Mouse (Mus musculus) heart, postnatal 10 days (tissue): ENCODE results near the gene Barhl2. TPM values are rescaled to one million over a fixed set of nuclear protein-coding genes. Genes with fewer than 3 reads are reported as not detected.

ENCODE experiments used
- DNase-seq, 2 experiments: peaks; one replicate each; pipeline ENCODE4 v3.0.0; 2021
- intact Hi-C: fragments of 180-260 bp; cut with DNase I; formaldehyde crosslinking; loops from one replicate; pipeline ENCODE4 v1.15.1; 2025
- total RNA-seq, 2 experiments: library from RNA; stranded (reverse); gene quantifications; 2 replicates each; pipeline ENCODE4 v1.2.3; 2021

The Barhl2 gene
- total RNA-seq, 2 experiments from 2014 or later = not detected

DNA sequence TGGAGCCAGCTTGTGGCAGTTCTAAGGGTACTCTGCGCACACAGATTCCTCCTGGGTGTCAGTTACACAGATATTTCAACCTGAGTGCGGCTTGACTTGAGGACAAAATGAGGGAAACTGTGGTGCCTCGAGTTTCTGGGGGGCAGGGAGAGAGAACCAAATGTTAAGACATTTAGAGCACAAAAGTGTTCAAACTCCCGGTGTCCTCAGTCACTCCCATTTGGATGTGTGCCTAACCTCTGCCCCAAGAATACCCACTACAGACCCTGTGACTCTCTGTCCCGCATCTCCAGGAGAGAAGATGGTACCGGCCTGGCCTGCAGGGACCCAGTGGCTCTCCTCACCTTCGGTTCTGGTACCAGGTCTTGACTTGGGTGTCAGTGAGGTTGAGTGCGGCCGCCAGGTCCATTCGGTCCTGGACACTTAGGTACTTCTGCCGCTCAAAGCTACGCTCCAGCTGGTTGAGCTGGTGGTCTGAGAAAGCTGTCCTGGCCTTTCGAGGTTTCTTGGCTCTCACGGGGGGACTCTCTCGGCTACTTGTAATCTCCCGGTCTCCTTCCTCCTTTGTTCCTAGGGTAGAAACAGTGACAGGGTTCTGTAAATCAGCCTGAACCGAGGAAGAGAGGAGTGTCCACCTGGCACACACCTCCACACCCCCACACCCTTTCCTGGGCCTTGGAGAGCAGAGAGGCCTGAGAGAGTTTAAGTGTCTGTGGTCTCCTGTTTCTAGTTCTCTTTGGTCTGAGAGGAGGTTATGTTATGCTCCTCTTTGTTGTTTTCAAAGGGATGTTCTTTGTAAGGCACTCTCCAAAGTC lies 2.7 kb downstream of the Barhl2 start:
- DNase-seq = no peak
- intact Hi-C loops = no loop called here

DNA sequence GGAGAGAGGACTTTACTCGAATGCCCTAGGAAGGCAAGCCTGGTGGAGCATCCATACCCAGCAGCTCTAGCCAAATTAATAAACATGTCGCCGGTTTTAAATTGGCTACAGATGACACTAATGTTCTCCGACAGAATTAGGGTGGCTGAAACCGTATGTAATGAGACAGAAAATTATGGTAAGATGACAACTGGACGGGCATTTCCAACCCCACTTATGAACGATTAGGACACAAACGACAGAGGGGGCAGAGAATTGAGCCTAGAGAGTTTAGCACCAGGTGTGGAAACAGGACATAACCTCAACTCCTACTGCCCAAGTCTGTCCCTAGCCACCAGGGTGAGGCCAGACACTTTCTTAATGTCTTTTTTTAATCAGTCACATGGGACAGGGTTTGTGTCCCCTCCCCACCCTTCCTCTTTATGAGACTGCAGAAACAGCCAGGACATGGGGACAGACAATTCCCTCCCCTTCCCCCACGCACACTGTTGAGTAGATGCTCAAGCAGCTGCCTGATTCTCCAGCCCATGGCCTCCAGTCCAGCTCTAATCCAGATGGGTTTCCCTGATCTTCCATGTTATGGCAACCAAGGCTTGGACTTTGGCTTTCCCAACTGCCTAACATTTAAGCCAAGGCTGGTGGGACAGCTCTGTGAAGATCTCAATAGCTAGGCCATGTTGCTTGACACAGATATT lies 3.4 kb downstream of the Barhl2 start:
- intact Hi-C loops = no loop called here
- no peak for DNase-seq

DNA sequence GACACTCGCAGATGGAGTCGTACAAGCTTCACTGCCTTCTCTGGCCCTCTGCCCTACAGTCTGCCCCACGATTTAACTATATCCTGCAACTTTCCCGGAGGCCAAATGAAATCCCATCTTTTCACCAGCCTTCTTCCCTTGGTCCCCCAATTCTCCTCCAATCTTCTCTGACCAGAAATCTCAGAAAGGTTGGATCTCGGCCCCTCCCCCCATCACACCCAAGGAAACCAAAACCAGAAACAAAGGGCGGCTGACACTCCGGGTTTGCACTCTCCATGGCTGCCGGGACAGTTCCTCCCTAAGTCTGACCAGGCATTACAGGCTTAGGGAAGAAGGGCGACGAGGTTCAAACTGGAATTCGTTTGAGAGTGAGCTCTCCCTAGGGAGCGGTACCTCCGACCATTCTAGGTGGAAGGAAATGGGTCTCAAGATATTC lies 4.1 kb downstream of the Barhl2 start:
- no peak for DNase-seq
- intact Hi-C loops = no loop called here

DNA sequence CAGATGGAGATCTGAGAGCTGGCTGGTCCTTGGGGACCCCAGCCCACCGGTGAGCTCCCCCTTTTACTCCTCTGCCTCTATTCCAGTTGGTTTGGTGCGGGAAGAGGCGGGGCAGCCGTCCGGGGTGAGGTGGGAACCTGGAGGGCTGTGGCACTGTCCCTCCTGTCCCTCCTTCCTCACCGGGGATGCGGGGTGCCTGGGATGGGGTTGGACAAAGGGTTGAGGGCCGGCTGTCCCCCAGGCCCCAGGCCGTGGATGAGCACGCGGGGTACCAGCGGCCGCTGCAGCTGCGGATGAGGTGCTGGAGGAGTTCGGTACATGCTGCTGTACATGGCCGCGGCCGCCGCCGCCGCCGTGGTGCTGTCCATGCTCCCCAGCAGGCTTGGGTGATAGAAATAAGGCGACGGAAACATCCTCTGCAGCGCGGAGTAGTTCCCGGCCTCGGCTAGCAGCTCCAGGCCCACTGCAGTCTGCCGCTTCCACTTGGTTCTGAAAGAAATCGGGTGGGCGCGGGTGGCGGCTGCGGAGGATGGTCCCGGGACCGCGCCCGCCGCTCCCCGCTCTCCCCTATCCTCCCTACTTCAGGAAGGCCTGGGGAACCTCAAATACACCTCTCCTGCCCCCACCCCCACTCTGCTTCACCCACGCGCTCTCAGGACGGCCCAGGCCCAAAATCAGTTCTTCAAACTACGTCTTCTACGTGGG lies 4.6 kb downstream of the Barhl2 start:
- DNase-seq = no peak
- intact Hi-C loops = no loop called here

DNA sequence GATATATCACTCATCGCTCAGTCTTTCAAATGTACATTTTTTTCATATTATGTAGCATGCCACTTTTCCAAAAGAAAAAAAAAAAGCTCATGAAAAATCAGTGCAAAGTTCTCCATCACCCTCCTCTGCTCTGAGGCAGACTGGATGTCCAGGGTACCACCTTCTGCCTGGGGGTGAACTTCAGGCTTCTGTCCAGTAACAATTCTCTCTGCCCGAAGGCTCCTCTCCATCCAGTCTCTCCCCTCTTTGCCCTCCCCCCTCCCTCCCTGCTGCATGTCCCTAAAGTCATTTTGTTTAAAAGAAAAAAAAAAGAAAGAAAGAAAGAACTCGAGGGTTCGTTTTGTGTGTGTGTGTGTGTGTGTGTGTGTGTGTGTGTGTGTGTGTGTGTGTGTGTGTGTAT lies 5.3 kb downstream of the Barhl2 start:
- intact Hi-C loops = no loop called here

DNA sequence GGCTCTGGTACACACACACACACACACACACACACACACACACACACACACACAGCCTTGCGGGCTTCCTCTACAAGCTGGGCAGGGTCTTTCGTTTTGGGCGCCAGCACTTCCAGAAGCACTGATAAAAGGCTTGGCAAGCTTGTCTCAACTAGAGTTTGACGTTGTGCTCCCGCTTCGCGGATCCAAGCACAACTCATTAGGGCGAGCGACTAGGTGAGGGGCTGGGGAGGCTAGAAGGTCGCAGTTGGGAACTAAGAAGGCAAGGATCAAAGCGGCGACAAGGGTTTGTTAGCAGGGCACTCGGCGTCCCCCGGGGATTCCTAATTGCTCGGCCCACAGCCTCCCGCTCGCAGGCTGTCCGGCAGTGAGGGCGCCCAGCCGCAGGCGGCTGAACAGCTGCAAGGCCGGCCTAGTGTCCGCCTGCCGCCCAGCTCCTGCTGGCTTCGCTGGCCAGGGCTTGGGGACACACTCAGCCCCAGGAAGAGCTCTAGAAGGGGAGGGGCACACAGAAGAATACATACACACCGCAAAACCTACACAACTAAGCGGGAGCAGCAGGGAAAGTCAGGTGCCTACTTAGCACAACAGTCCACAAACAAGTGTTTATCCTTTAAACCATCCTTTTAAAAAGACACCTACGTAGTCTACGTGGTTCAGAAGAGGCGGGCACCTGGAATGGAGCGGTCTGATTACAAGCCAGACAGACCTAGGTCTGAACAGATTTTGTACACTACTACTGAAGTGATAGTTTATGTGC lies 6.1 kb downstream of the Barhl2 start:
- no peak for DNase-seq
- intact Hi-C loops = no loop called here

More for the DNA sequence above, 5.3 kb downstream of the Barhl2 start:
- DNase-seq = no peak

DNA sequence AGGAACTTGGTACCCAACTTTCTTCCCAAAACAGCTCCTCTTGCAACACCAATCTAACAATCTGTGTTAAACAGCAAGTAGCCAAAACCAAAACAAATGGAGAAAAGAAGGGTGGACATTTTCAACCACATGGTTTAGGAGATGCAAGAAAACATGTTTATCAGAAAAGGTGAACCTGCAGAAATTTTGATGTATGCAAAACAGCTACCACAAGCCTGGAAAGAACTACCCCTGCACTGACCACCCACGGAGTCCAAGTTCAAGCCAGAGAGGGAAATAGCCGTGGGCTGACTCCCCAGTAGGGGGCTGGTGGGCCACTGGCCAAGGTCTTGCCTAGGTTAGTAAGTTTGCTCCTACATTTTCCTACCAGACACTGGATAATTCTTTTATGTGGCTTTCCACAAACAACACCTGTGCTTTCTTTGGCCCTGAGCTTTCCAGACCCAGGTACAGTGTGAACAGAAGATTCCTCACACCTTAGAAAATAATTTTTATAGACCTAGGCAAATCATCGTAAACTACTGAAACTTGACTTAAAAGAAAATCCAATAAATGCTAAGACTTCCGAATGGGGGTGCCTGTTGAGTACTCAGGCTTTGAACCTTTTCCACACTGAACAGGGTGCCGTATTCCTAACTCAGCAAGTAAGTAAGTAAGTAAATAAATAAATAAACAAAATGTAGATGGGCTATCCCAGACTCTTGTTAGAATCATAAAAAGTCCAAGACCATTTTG lies 7.4 kb downstream of the Barhl2 start:
- no peak for DNase-seq
- intact Hi-C loops = no loop called here

DNA sequence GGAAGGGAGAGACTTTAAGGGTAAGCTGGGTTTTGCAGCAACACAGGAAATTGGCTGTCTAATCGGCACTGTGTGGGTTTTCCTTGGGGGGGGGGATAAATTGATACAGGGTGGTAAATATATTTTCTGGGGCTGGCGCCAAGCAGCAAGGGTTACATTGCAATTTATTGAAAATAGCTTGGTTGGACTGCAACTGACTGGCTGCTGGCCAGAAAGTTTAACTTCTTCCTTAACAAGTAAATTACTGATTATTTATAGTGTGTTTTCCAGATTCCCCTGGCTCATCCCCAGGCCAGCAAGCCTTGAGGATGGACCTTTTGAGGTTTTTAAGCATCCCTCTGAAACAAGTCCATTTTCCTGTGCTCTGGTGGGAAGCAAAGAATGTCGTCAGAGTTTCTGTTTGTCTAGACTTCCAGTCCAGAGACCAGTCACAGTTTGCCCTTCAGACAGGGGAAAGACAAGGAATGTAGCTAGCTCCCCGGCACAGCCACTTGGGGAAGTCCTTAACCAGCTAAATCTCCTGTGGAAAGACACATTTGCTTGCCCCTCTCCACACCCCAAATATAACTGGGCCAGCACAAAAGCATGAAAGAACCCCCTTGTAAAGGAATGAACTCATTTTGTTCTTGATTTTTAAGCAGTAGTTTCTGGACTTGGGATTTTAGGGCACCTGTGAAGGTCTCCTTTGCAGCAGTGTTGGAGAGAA lies 8.1 kb downstream of the Barhl2 start:
- intact Hi-C loops = no loop called here
- no peak for DNase-seq

DNA sequence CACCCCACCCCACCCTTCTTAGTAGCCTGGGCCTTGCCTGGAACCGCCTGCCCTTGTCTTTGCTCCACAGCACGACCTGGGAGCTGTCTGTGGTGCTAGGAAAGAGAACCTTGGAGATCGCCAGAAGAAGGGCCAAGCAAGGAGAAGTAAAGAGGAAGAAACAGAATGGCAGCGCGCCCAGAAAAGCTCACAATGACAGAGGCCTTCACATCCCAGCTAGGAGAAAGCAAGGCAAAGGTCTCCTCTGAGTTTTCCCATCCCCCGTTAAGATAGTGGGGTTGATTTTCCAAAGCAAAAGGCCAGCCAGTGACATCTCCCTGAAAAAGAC lies 9.2 kb downstream of the Barhl2 start:
- intact Hi-C loops = no loop called here
- no peak for DNase-seq

DNA sequence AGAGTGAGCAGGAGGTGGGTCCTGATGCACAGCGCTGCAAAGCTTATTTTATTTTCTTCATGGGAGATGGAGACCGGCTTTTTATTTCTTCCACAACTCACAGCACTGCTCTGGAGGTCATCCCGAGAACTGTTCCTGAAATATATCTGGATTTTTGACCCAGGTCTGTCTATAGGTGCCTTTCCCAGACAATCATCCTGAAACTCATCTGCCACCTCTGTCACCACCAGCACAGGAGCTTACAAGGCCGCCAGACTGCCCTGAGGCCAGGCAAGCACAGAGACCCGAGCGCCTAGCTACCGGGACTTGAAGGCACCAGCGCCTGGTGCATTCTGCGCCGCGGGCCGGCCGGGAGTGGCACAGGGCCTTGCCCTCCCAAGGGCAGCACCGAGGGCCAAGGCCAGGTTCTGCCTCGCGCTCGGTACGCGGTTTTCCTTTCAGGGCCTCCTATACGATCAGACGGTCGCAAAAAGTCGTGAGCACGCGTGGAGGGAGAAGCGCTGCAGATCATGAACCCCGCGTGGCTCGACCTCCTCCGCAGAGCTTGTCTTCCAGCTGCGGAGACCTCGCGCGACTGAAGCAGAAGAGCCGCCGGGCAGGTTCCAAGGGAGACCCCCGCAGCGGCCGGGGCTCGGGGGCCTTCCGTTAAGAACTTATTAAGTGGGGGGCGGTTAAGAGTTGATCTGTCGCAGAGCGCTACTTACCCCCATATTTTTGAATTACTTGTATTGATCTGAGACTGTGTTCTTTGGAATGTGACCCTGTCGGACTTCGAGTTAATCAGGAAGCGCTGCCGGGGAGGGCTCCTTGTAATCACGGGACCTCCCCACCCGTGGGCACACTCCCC lies 9.8 kb downstream of the Barhl2 start:
- intact Hi-C loops = no loop called here
- no peak for DNase-seq

DNA sequence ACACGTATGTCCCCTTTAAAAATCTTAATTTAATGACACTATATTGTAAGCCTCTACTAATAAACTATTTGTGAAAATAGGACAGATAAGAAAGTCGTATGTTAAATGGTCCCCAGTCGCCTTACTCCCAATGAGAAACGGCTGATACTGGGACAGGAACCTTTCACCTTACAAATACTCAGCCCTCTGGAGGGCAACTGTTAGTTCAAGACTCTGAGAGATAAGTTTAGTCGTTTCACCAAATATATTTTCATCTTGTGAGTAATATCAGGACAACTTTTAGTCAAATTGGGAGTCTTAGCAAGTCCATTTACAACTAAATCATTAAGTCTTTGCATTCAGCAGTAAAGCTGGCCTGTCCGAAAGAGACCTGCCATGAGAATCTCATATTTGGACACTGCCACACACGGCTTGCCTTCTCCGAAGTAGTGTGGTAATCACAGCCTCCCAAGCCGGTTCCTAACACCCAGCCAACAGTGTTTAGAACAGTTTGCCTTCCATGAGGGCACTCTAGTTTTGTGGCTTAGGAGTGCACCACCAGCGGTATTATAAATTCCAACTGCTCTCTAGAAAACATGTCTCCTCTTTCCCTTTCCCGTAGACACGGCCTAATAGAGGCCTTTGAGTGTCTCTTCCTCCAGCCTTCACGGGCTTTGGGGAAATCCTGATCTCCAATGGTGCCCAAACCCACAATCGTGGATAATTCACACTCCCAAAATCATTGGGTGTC lies 10.7 kb downstream of the Barhl2 start:
- no peak for DNase-seq
- intact Hi-C loops = no loop called here

DNA sequence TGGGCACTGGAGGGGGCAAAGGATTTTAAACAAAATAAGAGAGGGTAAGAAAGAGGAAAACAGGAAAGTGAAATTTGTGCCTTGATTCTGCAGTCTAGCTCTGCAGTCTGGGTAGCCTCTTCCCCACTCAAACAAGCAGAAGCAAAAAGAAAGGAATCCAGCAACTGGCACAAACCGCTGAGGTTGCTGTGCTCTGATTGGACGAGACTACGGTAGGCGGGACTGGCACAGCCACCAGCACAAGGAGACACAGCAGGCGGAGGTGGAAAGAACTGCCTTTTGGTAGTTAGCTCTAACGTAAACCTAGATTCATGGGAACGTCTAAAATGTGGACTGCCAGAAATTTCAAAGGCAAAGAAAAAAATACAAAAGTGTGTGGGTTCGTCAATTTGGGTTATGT lies 11.4 kb downstream of the Barhl2 start:
- DNase-seq = no peak
- intact Hi-C loops = no loop called here

DNA sequence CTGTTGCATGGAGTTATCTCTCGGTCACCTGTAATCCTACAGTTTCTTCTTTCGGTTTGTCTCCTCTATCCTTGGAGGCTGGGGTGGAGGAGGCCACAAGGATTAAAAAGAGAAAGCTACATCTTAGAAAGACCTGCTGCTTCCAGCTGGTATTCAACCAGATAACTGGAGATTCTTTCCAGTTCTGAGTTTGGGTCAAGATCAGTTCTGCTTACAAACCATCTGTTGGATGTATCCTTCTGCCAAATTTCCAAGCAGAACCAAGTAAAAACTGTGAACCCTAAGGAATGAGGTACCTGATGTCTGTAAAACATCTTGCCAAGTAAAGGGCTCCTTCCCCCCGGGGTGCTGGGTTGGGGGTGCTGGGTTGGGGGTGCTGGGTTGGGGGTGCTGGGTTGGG lies 12.3 kb downstream of the Barhl2 start:
- DNase-seq = no peak
- intact Hi-C loops = no loop called here

DNA sequence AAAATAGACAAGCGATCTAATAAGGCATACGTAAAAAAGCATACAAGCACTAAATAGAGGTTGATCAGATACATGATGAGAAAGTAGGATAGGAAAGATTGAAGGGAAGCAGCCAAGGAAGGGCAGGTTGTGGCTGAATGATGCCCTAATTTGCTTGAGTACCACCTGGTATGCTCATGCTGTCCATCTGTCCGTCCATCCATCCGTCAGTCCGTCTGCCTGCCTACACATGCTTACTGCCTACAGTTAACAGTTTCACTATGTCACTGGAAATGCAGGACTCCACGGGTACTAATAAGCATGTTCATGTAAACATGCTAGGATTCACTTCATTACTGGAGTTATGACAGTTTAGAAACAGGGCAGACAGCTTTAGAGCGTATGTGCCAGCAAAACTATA lies 19.1 kb downstream of the Barhl2 start:
- intact Hi-C loops = no loop called here
- no peak for DNase-seq

DNA sequence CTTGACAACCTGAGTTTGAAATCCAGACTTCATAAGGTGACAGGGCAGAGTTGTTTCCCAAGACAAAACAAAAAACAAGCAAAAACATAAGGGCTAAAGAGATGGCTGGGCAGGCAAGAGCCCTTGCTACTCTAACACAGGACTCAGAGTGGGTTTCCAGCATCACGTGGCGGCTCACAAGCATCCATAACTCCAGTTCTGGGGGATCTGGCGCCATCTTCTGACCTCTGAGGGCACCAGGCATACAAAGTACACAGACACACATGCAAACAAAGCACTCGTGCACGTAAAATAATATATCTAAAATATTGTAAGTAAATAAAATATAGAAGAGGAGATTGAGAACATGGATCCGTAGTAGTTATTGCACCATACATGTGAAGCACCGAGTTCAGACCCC lies 31.9 kb downstream of the Barhl2 start:
- intact Hi-C loops = no loop called here
- DNase-seq = no peak

DNA sequence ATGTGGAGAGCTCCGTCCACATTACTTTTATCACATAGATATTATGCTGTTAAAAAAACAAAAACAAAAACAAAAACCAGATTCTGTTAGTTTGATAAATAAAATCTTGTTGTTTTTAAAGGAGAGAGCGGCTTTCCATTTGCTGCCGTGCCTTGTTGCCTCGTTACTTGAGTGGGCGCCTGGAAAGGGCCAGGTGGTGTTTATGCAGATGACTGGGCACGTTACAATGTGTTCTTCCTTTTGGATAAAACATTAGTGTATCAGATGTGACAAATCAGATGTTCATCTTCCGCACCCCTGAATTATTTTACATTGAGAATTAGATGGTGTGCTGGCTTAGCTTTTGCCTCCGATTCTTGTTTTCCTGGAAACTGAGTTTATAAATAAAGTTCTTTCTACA lies 37.1 kb downstream of the Barhl2 start:
- no peak for DNase-seq
- intact Hi-C loops = no loop called here

DNA sequence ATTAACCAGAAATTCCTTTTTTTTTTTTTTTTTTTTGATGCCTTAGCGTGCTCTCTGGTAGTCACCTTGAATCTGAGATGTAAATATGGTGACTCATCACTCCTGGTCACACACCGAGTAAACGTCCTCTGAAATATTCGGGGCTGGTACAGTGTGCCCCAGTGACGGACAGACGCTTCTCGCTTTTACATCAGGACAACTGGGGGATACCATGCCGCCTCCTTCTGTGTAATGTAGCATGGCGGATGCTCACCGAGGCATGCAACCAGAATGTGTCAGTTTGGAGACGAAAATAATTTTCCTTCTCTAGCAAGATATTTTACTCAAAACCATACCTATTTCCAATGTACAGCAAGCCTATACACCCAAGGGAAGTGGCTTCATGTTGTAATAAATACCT lies 37.6 kb downstream of the Barhl2 start:
- no peak for DNase-seq
- intact Hi-C loops = no loop called here

DNA sequence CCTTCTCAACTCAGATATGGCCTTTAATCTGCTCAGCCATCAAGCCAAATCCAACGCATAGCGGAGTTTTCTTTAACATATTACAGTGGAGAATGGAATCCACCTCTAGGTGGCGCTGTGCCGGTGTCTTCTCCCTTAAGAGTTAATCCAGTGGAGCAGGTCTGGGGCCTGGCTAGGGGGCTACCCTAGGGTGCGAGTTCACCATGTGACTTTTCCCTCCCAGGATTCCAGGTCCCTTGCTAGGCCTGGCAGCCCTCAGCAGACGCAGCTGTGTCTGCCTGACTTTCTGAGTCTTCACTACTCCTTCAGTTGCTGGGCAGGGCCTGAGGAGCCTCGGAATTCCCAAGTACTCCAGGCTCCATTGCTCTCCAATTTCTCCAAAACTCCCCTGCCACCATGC lies 40.8 kb downstream of the Barhl2 start:
- intact Hi-C loops = no loop called here
- DNase-seq = no peak
